Mouse (Mus musculus) liver, embryonic 14.5 days (tissue): ENCODE data around the gene Acsbg2. TPM values are rescaled to one million over a fixed set of nuclear protein-coding genes. Genes with fewer than 3 reads are reported as not detected.
"Not testable (repeated sequence)": the region's sequence is repeated elsewhere in the genome, so short reads cannot be mapped to it uniquely, and the experiment has no call there.

Experiments
- ATAC-seq: fragments of 200-750 bp; cut with Nextera tagmentation; 2 replicates; pipeline ENCODE4 v1.8.0; 2017; ENCODE audit warnings: moderate number of reproducible peaks, mild to moderate bottlenecking, moderate library complexity; ENCODE audit not compliant: insufficient read depth
- DNase-seq, 3 experiments: peaks; one replicate each; pipeline ENCODE4 v3.0.0-alpha.2; 2012 to 2013; ENCODE audit warnings: low read depth in 3 of 3, low spot score in 3 of 3
- H3K27ac ChIP-seq: fragments of 300-500 bp; sonication (generic); 2 replicates; pipeline ENCODE4 v1.5.1; 2014; ENCODE audit warnings: moderate library complexity, mild to moderate bottlenecking, control low read depth, inconsistent platforms
- H3K27me3 ChIP-seq: fragments of 300-500 bp; sonication (generic); 2 replicates; pipeline ENCODE4 v1.6.1; 2014; ENCODE audit warnings: mild to moderate bottlenecking, low read length, moderate library complexity; ENCODE audit not compliant: control insufficient read depth, insufficient read depth
- H3K36me3 ChIP-seq: fragments of 300-500 bp; sonication (generic); replicated peaks from 2 replicates; pipeline ENCODE4 v1.6.1; 2014; ENCODE audit warnings: low read depth; ENCODE audit not compliant: control insufficient read depth, insufficient read depth
- H3K4me1 ChIP-seq, 2 experiments: fragments of 200-500 bp in 1 of 2; fragments of 300-500 bp in 1 of 2; sonication (generic) in 1 of 2; replicated peaks; 2 replicates each; pipeline ENCODE4 v1.6.1; 2012 to 2014; ENCODE audit warnings: antibody characterized with exemption in 1 of 2, inconsistent platforms in 1 of 2, low read length in 1 of 2; ENCODE audit not compliant: control insufficient read depth in 2 of 2, insufficient read depth in 2 of 2
- H3K4me2 ChIP-seq: fragments of 300-500 bp; sonication (generic); 2 replicates; pipeline ENCODE4 v1.6.1; 2014; ENCODE audit warnings: low read depth, mild to moderate bottlenecking, control low read depth, moderate library complexity
- H3K4me3 ChIP-seq, 2 experiments: fragments of 200-500 bp in 1 of 2; fragments of 300-500 bp in 1 of 2; sonication (generic) in 1 of 2; 2 replicates each; pipeline ENCODE4 v1.5.1; 2012 to 2014; ENCODE audit warnings: low read depth in 2 of 2, low read length in 2 of 2, mild to moderate bottlenecking in 2 of 2, control low read depth in 1 of 2, inconsistent platforms in 1 of 2, moderate library complexity in 1 of 2; ENCODE audit not compliant: insufficient read depth in 1 of 2
- H3K9ac ChIP-seq: fragments of 300-500 bp; sonication (generic); replicated peaks from 2 replicates; pipeline ENCODE4 v1.6.1; 2014; ENCODE audit warnings: mild to moderate bottlenecking, control low read depth, moderate library complexity
- H3K9me3 ChIP-seq: fragments of 300-500 bp; sonication (generic); 2 replicates; pipeline ENCODE4 v1.6.1; 2016; ENCODE audit warnings: low read length, mixed read lengths; ENCODE audit not compliant: control insufficient read depth
- CTCF ChIP-seq: IDR thresholded peaks from 2 replicates; pipeline ENCODE4 v1.5.1; 2016; ENCODE audit warnings: antibody characterized with exemption, low read depth, control low read depth
- EP300 ChIP-seq: IDR thresholded peaks from 2 replicates; pipeline ENCODE4 v1.6.1; 2016; ENCODE audit warnings: antibody characterized with exemption, low read depth
- WGBS: fragments of 180-500 bp; shearing (Covaris S2); extraction: QIAGEN DNeasy Blood & Tissue Kit; methylation state at CpG from one replicate; pipeline ENCODE4 v1.1.7; 2014; ENCODE audit not compliant: insufficient replicate concordance; 5-methylcytosine and 5-hydroxymethylcytosine counted together
- polyA plus RNA-seq, 2 experiments: library from polyadenylated mRNA; depleted of rRNA in 1 of 2; stranded (reverse) in 1 of 2; unstranded in 1 of 2; fragments of >200 nt; fragmentation: Nextera tagmentation in 1 of 2; extraction: Ambion mirVana in 1 of 2; gene quantifications; 2 replicates each; pipeline versions ENCODE4 v1.2.1 to v1.2.3; 2012 to 2014

Acsbg2 gene
- polyA plus RNA-seq (2012; rRNA removed) (not detected in 2 replicates), polyA plus RNA-seq (2014; fragmentation: Nextera tagmentation; extraction: Ambion mirVana) (not detected in 2 replicates)

- no peak for TF ChIP-seq EP300
- no peak within 1 kb of the TSS for H3K9ac ChIP-seq
- no peak within 1 kb of the TSS for H3K27ac ChIP-seq
- 75% methylated on average over 2 of the region's 2 CpGs for WGBS
- H3K27me3 ChIP-seq: no peaks in the 10 kb centered on the region
- DNase-seq: no peak
- no peaks in the 10 kb centered on the region for H3K9me3 ChIP-seq
- H3K4me1 ChIP-seq: no peaks in the 10 kb centered on the region
- H3K4me2 ChIP-seq: no peak within 1 kb of the TSS
- H3K36me3 ChIP-seq: no peaks in the 10 kb centered on the region
- no peak within 1 kb of the TSS for H3K4me3 ChIP-seq
- no peak for ATAC-seq
These were observed at the start of gene Acsbg2 for GRCm38 (mm10) chr17:56874237-56874636. TSS of gene Acsbg2 (minus strand) at chr17:56874447.

- no peaks in the 10 kb centered on the region for H3K27me3 ChIP-seq
- no peak overlapping the region for H3K9ac ChIP-seq
- no peak overlapping the region for H3K4me3 ChIP-seq
- H3K4me1 ChIP-seq: no peaks in the 10 kb centered on the region
- H3K27ac ChIP-seq: no peak overlapping the region
- 69% methylated on average over 3 of the region's 3 CpGs for WGBS
- no peaks in the 10 kb centered on the region; the same call in 1 of the 2 replicates for H3K36me3 ChIP-seq
- DNase-seq (no peak), ATAC-seq (no peak)
- no peaks in the 10 kb centered on the region for H3K9me3 ChIP-seq
- TF ChIP-seq EP300 (no peak), CTCF (no peak)
- H3K4me2 ChIP-seq: no peak overlapping the region
These were observed 45.5 kb upstream of the Acsbg2 start for GRCm38 (mm10) chr17:56919725-56920124.

GRCm38 (mm10) chr17:56917166-56917565 lies 42.9 kb upstream of the Acsbg2 start:
- Histone ChIP-seq H3K9ac (no peak overlapping the region), H3K4me2 (no peak overlapping the region), H3K36me3 (no peaks in the 10 kb centered on the region; the same call in 1 of the 2 replicates), H3K27ac (no peak overlapping the region), H3K4me1 (peaks cover 0 to 7% of the 10 kb centered on the region in 2 experiments; a peak in 2 of 4 replicates), H3K27me3 (no peaks in the 10 kb centered on the region), H3K9me3 (no peaks in the 10 kb centered on the region), H3K4me3 (no peak overlapping the region)
- 73% methylated on average over 2 of the region's 2 CpGs for WGBS
- TF ChIP-seq EP300 (no peak), CTCF (no peak)
- no peak for ATAC-seq
- DNase-seq: no peak

- no peak for TF ChIP-seq CTCF
- TF ChIP-seq EP300: no peak
- Histone ChIP-seq H3K9me3 (no peaks in the 10 kb centered on the region), H3K27me3 (no peaks in the 10 kb centered on the region), H3K4me3 (no peak overlapping the region), H3K9ac (no peak overlapping the region), H3K27ac (no peak overlapping the region), H3K4me2 (no peak overlapping the region), H3K4me1 (peaks cover 0 to 8% of the 10 kb centered on the region in 2 experiments; a peak in 2 of 4 replicates), H3K36me3 (no peaks in the 10 kb centered on the region; the same call in 1 of the 2 replicates)
- no peak for DNase-seq
- no peak for ATAC-seq
These were observed 39.2 kb upstream of the Acsbg2 start for GRCm38 (mm10) chr17:56913444-56913843.

GRCm38 (mm10) chr17:56913023-56913422 lies 38.8 kb upstream of the Acsbg2 start:
- H3K4me2 ChIP-seq: no peak overlapping the region
- WGBS: 32% methylated on average over 3 of the region's 3 CpGs
- no peak for ATAC-seq
- TF ChIP-seq EP300 (no peak), CTCF (no peak)
- H3K4me3 ChIP-seq: no peak overlapping the region
- no peak overlapping the region for H3K9ac ChIP-seq
- H3K27ac ChIP-seq: no peak overlapping the region
- DNase-seq: no peak
- H3K9me3 ChIP-seq: no peaks in the 10 kb centered on the region
- peaks cover 0 to 11% of the 10 kb centered on the region in 2 experiments; a peak in 2 of 4 replicates for H3K4me1 ChIP-seq
- no peaks in the 10 kb centered on the region; the same call in 1 of the 2 replicates for H3K36me3 ChIP-seq
- no peaks in the 10 kb centered on the region for H3K27me3 ChIP-seq

GRCm38 (mm10) chr17:56909764-56910163 lies 35.5 kb upstream of the Acsbg2 start:
- H3K36me3 ChIP-seq, H3K4me2 ChIP-seq, H3K9ac ChIP-seq, H3K27me3 ChIP-seq, DNase-seq, H3K4me3 ChIP-seq, H3K9me3 ChIP-seq, ATAC-seq, H3K27ac ChIP-seq: not testable (repeated sequence)
- 70% methylated on average over 2 of the region's 2 CpGs for WGBS
- H3K4me1 ChIP-seq: peaks cover 0 to 11% of the 10 kb centered on the region in 2 experiments; a peak in 2 of 4 replicates
